Mouse (Mus musculus) liver, adult 2 months (tissue): ENCODE data around the gene Dnah2. TPM values are rescaled to one million over a fixed set of nuclear protein-coding genes. Genes with fewer than 3 reads are reported as not detected.

Source experiments
- DNase-seq: peaks from one replicate; pipeline ENCODE4 v3.0.0-alpha.2; 2011; ENCODE audit warnings: low read depth, low spot score; ENCODE audit errors: extremely low read depth
- H3K27ac ChIP-seq: fragments of 200-500 bp; replicated peaks from 2 replicates; pipeline ENCODE4 v1.5.1; 2012; ENCODE audit warnings: low read depth, mild to moderate bottlenecking, control low read depth, inconsistent platforms, low read length; ENCODE audit not compliant: insufficient read depth
- H3K27me3 ChIP-seq: fragments of 200-500 bp; 2 replicates; pipeline ENCODE4 v1.6.1; 2012; ENCODE audit warnings: mild to moderate bottlenecking, moderate library complexity, low read length, inconsistent platforms; ENCODE audit not compliant: control insufficient read depth, insufficient read depth
- H3K36me3 ChIP-seq: fragments of 200-500 bp; 2 replicates; pipeline ENCODE4 v1.6.1; 2012; ENCODE audit warnings: low read length, inconsistent platforms; ENCODE audit not compliant: control insufficient read depth, insufficient read depth
- H3K4me1 ChIP-seq: fragments of 200-500 bp; 2 replicates; pipeline ENCODE4 v1.6.1; 2011; ENCODE audit warnings: low read length; ENCODE audit not compliant: control insufficient read depth, insufficient read depth
- H3K4me3 ChIP-seq: fragments of 200-500 bp; 2 replicates; pipeline ENCODE4 v1.5.1; 2011; ENCODE audit warnings: low read depth, mild to moderate bottlenecking, control low read depth, low read length, moderate library complexity; ENCODE audit not compliant: insufficient read depth
- H3K79me2 ChIP-seq: fragments of 200-500 bp; 2 replicates; pipeline ENCODE4 v1.6.1; 2012; ENCODE audit warnings: inconsistent platforms, mild to moderate bottlenecking, low read length, moderate library complexity; ENCODE audit not compliant: control insufficient read depth, insufficient read depth
- H3K9ac ChIP-seq: fragments of 200-500 bp; 2 replicates; pipeline ENCODE4 v1.6.1; 2012; ENCODE audit warnings: low read depth, mild to moderate bottlenecking, control low read depth, inconsistent platforms, low read length
- CTCF ChIP-seq: fragments of 200-500 bp; IDR thresholded peaks from 2 replicates; pipeline ENCODE4 v1.5.1; 2011; ENCODE audit warnings: low read depth, low read length, control low read depth
- POLR2A ChIP-seq: fragments of 200-500 bp; IDR thresholded peaks from 2 replicates; pipeline ENCODE4 v1.6.1; 2011; ENCODE audit warnings: low read length, control low read depth; ENCODE audit not compliant: insufficient read depth; ENCODE audit errors: extremely low read depth
- WGBS: fragments of 180-500 bp; shearing (Covaris S2); methylation state at CpG from one replicate; pipeline ENCODE4 v1.1.7; 2018; 5-methylcytosine and 5-hydroxymethylcytosine counted together
- polyA plus RNA-seq: library from polyadenylated mRNA; depleted of rRNA; stranded (reverse); fragments of >200 nt; gene quantifications from 2 replicates; pipeline ENCODE4 v1.2.3, GENCODE M21; 2012
- total RNA-seq: library from RNA; depleted of rRNA; stranded (reverse); fragments of >200 nt; gene quantifications from 2 replicates; pipeline ENCODE4 v1.2.3, GENCODE M21; 2014

Gene Dnah2
- total and polyA plus RNA-seq, 2 experiments, result 0.02 to 0.09 TPM

DNA sequence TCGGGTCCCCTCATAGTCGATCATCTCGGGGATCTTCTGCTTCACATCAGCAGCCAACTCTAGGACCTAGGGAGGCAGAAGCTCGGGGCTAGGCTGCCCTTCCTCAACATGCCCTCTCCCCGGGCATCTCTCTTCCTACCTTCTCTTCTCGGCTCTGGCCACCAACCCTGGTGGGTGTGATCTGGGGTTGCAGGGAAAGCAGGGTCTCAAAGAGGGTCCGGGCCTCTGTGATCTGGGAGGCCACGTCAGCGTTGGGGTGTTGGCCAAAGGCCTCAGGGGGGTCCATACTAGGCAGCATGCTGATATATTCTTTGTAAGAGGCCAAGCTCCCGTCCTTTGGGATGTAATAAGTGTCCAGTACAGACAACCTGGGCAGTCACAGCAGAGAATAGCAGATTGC, 126.1 kb downstream of the Dnah2 start:
- TF ChIP-seq POLR2A (no peak), CTCF (no peak)
- Histone ChIP-seq H3K4me1 (peaks cover 4% of the 10 kb centered on the region), H3K27ac (no peak overlapping the region), H3K79me2 (no peaks in the 10 kb centered on the region), H3K9ac (no peak overlapping the region), H3K4me3 (no peak overlapping the region), H3K36me3 (no peaks in the 10 kb centered on the region), H3K27me3 (no peaks in the 10 kb centered on the region)
- 87% methylated on average over 10 of the region's 10 CpGs for WGBS
- no peak for DNase-seq

DNA sequence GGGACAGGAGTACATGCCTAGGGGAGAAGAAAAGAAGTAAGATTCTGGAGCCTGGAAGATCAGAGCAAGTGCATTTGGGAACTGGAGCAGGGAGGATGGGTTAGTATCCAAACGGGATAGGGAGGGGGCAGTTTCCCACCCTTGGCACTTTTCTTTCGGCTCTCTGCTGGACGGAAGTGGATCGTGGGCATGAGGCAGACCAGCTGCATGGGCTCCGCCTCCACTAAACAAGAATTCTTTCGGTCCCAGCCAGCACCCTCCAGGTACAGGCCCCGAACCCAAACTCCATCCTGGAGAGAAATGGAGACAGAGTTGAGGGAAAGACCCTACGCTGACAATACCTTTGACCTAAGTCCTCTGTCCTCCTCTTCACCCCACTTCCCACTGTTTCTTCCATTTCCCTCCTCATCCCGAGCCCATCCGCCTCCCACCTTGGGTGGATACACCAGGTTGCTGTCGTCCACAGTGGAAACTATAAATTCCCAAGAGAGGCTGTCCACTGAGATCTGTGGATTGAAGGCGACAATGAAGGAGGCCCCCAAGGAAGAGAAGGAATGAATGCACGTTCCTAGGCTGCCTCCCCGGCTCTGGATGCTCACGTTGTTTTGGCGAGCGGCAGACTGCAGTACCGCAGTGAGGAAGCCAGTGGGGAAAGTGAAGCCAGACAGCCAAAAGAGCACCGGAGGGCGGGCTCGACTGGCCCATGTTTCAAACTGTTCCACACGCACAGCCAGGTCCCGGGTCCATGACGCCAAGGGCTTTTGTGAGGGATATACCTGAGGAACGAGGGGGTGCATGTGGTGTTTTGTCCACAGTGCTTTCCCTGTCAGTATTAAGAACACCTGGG, 127.6 kb downstream of the Dnah2 start:
- TF ChIP-seq POLR2A (no peak), CTCF (no peak)
- H3K4me3 ChIP-seq, result no peak overlapping the region
- H3K79me2 ChIP-seq, result no peaks in the 10 kb centered on the region
- H3K36me3 ChIP-seq, result no peaks in the 10 kb centered on the region
- 43% methylated on average over 25 of the region's 25 CpGs for WGBS
- DNase-seq, result no peak
- H3K27ac ChIP-seq, result no peak overlapping the region
- H3K9ac ChIP-seq, result no peak overlapping the region
- H3K27me3 ChIP-seq, result no peaks in the 10 kb centered on the region
- H3K4me1 ChIP-seq, result peaks cover 7% of the 10 kb centered on the region

DNA sequence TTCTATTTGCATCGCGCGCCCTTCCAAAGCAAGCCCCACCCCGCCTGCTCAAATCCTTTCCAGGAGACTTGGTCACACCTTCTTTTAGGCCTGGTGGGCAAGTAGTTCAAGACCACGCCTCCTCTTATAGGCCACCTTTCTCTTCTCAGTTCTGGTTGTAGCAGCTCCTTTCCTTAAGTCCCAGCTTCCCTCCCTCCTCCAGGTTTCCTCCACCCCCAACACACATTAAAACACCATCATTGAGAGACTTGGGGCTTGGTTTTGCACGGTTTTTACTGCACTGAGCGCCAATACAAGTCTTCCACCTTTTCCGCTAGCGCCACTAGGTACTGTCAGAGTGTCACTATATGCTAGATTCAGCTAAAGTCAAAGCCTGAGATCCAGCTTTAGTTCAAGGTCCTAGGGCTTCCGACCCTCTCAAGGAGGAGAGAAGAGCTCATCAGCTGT, 128.3 kb downstream of the Dnah2 start:
- no peaks in the 10 kb centered on the region for H3K79me2 ChIP-seq
- H3K27me3 ChIP-seq, result no peaks in the 10 kb centered on the region
- 0 out of 2 replicates have a peak overlapping the region, but pooled peaks have one; percentile 6 for H3K9ac ChIP-seq
- 26% methylated on average over 10 of the region's 10 CpGs for WGBS
- no peak overlapping the region for H3K27ac ChIP-seq
- no peaks in the 10 kb centered on the region for H3K36me3 ChIP-seq
- no peak for TF ChIP-seq CTCF
- TF ChIP-seq POLR2A, result no peak
- H3K4me3 ChIP-seq, result peak overlapping the region; percentile 59; the same call in 1 of the 2 replicates
- no peak for DNase-seq
- H3K4me1 ChIP-seq, result peaks cover 9% of the 10 kb centered on the region

DNA sequence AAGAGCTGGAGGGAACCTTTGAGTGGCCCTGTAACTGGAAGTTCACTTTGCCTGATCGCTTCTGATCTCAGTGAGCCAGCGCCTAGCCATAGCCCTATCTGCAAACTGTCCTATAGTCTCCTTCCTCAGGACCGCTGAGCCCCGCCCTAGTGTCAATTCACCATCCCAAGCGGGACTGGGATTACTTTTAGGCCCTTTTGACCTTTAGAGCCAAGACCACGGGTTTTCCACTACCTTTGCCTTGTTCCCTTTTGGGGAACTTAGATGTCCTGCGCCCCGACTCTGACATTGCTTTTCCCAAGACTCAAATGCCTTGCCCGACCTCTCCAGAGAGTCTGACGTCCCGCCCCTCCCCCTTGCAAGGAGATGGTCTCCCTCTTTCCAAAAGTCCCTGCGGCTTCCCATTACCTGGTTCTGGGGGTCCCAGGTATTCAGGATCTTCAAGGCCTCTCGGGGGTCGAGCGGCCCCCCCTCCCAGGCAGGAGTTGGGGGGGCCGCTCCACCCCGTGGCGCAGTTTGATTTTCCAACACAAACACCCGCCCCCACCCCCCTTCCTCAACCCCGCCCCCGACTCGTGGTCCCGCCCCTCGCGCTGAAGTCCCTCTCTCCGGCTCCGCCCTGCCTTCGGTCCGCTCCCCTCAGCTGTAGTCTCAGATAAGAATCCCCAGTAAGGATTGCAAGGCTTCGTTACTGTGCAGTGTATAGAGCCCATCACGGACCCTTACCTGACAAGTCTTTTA, 128.9 kb downstream of the Dnah2 start:
- TF ChIP-seq POLR2A (no peak), CTCF (no peak)
- peak overlapping the region; percentile 45 for H3K27ac ChIP-seq
- H3K9ac ChIP-seq, result peak overlapping the region; percentile 63
- H3K36me3 ChIP-seq, result no peaks in the 10 kb centered on the region
- DNase-seq, result no peak
- no peaks in the 10 kb centered on the region for H3K27me3 ChIP-seq
- under 1% methylated on average over 31 of the region's 31 CpGs for WGBS
- H3K4me3 ChIP-seq, result peak overlapping the region; percentile 59
- peaks cover 11% of the 10 kb centered on the region for H3K4me1 ChIP-seq
- H3K79me2 ChIP-seq, result no peaks in the 10 kb centered on the region

DNA sequence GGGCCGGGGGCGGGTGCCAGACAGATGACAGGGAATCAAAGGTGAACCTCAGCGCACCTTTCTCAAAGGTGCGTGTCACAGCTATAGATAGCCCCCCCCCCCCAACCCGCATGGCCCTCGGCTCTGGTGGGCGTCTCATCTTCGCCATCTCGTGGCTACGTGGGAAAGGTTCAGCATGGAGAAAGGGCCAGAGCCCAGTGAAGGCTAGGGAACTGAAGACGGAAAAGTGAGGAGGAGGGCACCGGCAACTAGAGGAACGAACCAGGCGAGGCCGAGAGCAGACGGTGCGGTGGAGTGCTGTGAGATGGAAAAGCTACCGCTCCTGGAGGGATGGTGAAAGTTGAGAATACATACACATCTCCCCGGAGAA, 129.5 kb downstream of the Dnah2 start:
- H3K36me3 ChIP-seq, result no peaks in the 10 kb centered on the region
- no peak for DNase-seq
- under 1% methylated on average over 19 of the region's 19 CpGs for WGBS
- peak overlapping the region; percentile 59 for H3K4me3 ChIP-seq
- H3K27me3 ChIP-seq, result no peaks in the 10 kb centered on the region
- TF ChIP-seq CTCF, result peak; percentile 41
- no peak for TF ChIP-seq POLR2A
- H3K9ac ChIP-seq, result peak overlapping the region; percentile 63
- peak overlapping the region; percentile 45 for H3K27ac ChIP-seq
- no peaks in the 10 kb centered on the region for H3K79me2 ChIP-seq
- H3K4me1 ChIP-seq, result peaks cover 13% of the 10 kb centered on the region
